Mouse (Mus musculus): Measurements from ENCODE around the gene Zfp738. TPM values are rescaled to one million over a fixed set of nuclear protein-coding genes. Genes with fewer than 3 reads are reported as not detected.
"Not testable (repeated sequence)": the region's sequence is repeated elsewhere in the genome, so short reads cannot be mapped to it uniquely, and the experiment has no call there.

The Zfp738 gene
- 10 to 100 TPM; 24.2 to 26.0 TPM for total RNA-seq (2021)
- long read RNA-seq, experiment 1, full-length matches to known transcripts: 3 of 7 reads
- long read RNA-seq, experiment 1, partial matches to known transcripts: 0 of 7 reads
- long read RNA-seq, experiment 1, other reads (novel, unspliced or antisense): 4 of 7 reads
- long read RNA-seq, experiment 2, partial matches to known transcripts: 0 of 6 reads
- long read RNA-seq, experiment 2, other reads (novel, unspliced or antisense): 2 of 6 reads

DNA sequence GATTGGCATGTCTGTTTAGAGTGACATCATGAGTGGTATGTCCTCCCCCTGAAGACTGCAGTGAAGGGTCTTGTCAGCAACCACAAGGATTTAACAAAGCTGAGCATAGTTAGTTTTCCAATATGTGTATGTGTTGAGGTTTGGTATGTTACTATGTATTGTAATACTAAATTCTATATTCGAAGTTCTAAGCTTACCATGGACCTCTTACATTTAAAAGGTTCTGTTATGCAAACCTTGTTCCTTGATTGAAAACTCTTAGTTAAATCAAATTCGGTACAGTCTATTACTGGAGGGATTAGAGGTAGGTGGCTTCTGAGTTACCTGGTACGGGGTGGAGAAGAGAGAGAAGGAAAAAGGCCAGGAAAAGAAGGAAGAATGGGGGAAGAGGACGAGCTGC is at the start of gene Zfp738:
Zfp738 (minus strand) TSS at position 101 of the 400 bp plus-strand sequence.
- TF ChIP-seq CTCF (IDR thresholded peaks at IDR 0.05): no peak
- Histone ChIP-seq H3K27ac (no peak within 1 kb of the TSS), H3K4me3 (no peak within 1 kb of the TSS)
- DNase-seq (ENCODE audit: extremely low spot score in 1 of 2, low spot score in 2 of 2): no peak
- intact Hi-C loops (cut with DNase I): loop anchor here (10.0 kb wide), 1 partner anchor 232 kb away; the partner anchor contains the start of gene Zfp874a

DNA sequence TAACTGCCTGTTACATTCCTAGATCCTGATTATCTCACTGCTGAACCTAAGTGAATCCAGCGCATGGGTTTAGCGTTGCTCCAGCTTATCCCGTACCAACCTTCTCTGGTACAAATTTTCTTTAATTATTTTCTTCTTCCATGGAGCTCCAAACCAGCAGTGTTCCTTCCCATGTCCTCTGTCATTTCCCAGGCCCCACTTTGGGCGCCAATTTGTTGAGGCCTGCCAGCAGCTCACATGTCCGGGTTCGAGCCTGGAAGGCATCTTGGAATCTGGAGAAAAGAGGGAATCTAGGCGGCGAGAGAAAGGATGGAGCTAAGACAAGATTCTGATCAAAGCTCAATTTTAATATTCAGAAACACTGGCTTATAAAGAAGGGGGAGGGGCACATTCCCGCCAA is 47.5 kb upstream of the Zfp738 start:
- H3K4me3 ChIP-seq; H3K27ac ChIP-seq; intact Hi-C loops (cut with DNase I); DNase-seq (ENCODE audit: extremely low spot score in 1 of 2, low spot score in 2 of 2): not testable (repeated sequence)

DNA sequence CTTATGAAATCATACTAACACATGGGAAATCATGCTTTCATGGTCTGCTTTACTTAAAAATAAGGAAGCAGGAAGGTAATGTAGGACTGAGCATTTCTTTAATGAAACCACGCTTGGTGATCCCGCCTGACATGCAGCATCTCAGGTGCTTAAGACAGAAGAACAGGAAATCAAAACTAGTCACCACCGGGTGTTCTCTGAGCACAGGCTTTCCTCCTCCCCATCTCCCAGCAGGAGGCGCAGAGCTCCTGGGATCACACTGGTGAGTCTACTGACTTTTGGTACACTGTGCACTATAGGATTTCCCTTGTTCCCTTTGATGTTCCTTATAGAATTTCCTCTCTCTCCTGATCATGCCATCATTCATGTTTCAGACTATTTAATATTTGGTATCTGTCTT is 42.6 kb upstream of the Zfp738 start:
- H3K27ac ChIP-seq: peak overlapping the region; percentile 78

DNA sequence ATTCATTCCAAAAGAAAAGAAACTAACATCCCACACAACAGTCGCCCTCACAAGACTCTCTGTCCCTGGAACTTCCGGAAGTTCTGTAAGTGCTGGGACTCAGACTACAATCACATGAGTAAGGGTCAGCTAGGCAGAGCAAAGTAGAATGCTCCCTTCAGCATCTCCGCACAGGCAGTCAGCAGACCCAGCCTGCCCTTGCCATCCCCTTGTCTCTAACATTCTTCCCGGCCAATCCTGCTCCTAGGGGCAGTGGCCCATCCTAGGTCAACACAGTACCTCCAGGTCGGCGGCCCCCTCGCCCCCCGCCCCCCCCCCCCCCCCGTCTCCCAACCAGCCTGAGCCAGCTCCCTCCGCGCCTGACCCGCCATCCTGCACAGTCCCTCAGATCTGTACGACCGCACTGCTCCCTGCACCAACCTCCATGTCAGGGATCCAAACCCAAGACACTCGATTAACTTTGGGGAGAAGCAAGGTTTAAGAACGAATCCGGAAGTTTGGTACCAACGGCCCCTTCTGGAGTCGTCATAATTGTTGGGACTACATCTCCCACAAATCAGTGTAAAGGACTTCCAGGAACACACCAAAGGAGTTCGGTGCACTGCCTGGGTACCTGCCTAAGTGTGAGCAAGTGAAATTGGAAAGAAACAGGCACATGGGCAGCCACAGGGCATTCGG is 41.9 kb upstream of the Zfp738 start, which contains the start of gene Zfp65:
Zfp65 (minus strand) TSS at position 533 of the 678 bp plus-strand sequence.
- no peak for TF ChIP-seq CTCF (IDR thresholded peaks at IDR 0.05)
- peak; percentile 48 to 65 for DNase-seq (ENCODE audit: extremely low spot score in 1 of 2, low spot score in 2 of 2)
- Histone ChIP-seq H3K27ac (peak within 1 kb of the TSS; percentile 78), H3K4me3 (peak within 1 kb of the TSS; percentile 59)
- intact Hi-C loops (cut with DNase I): loop anchor here (1.0 to 10.0 kb wide), 4 partner anchors 27 to 794 kb away; partner anchors contain the start of genes Gm26965, Zfp273, Zfp85 and Zfp87

More for the DNA sequence above, 42.6 kb upstream of the Zfp738 start:
- peak overlapping the region; percentile 59 for H3K4me3 ChIP-seq
- peak; percentile 47 for TF ChIP-seq CTCF (IDR thresholded peaks at IDR 0.05)
- peak in 1 of 2 experiments; percentile 23 for DNase-seq (ENCODE audit: extremely low spot score in 1 of 2, low spot score in 2 of 2)
- intact Hi-C loops (cut with DNase I): loop anchor here (1.0 to 10.0 kb wide), 4 partner anchors 26 to 795 kb away; partner anchors contain the start of genes Gm26965, Zfp273, Zfp85 and Zfp87

DNA sequence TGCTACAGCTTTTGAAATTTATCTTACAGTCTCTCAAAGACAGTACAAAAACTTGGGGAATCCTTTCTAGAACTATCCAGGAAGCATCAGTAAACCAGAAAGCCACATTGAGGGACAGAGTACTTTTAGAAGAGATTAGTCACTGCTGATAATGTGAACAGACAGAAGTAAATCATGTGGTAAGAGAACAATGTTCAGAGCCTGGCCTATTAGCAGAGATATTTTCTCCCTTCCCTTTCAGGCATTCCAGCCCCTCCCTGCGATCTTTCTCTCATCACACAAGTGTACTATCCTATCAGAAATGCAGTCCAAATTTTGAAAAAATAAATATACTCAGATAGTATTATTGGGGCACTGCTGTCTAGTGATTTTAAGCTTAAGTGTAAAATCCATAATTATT is 41.2 kb upstream of the Zfp738 start:
- DNase-seq (ENCODE audit: extremely low spot score in 1 of 2, low spot score in 2 of 2): no peak
- H3K4me3 ChIP-seq: peak overlapping the region; percentile 59
- no peak for TF ChIP-seq CTCF (IDR thresholded peaks at IDR 0.05)
- intact Hi-C loops (cut with DNase I): loop anchor here (10.0 kb wide), 2 partner anchors 87 to 793 kb away; partner anchors contain the start of gene Zfp273
- H3K27ac ChIP-seq: no peak overlapping the region

DNA sequence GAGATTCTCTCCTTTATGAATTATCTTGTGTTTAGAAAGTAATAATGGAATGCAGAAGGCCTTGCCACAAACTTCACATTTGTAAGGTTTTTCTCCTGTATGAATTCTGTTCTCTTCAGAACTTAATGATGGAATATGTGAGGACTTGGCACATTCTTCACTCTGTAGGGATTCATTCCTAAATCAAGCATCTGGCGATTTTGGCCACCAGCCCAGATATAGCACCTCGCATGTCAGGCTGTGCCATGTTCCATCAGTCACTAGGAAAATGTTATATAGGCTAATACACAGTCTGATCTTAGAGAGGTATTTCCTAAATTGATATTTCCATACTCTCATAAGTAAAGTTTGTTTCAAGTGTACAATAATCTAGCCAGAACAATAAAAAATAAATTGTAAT is 38.5 kb upstream of the Zfp738 start:
- not testable (repeated sequence) for H3K4me3 ChIP-seq; H3K27ac ChIP-seq; DNase-seq (ENCODE audit: extremely low spot score in 1 of 2, low spot score in 2 of 2)
- intact Hi-C loops (cut with DNase I): loop anchor here (10.0 kb wide), 2 partner anchors 89 to 791 kb away; partner anchors contain the start of gene Zfp273

DNA sequence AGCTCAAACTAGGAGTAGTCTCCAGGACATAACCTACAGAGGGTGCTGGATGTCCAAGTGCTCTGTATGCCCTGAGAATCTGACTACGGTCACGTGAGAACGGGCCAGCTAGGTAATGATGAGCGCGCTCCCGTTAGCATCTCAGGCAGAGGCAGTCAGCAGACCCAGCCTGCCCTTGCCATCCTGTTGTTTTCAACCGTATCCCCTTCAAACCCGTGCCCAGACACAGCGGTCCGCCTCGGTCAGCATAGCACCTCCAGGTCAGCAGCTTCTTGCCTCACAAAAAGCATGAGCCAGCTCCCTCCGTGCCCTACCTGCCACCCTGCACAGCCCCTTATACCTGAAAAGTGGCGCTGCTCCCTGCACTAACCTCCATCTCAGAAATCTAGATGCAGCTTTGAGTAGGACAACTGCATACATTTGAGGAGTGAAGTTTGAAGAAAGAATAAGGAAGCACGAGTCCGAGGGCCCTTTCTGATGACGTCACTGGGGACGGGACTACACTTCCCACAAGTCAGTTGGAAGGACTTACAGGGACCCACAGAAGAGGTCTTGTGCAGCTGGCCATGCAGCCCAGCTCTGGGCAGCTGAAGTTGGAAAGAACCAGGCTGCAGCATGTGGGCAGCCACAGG is 37.1 kb upstream of the Zfp738 start:
- peak; percentile 89 to 90 for DNase-seq (ENCODE audit: extremely low spot score in 1 of 2, low spot score in 2 of 2)
- intact Hi-C loops (cut with DNase I): loop anchor here (1.0 to 10.0 kb wide), 4 partner anchors 41 to 789 kb away; partner anchors contain the start of genes Zfp273 and Zfp729b
- no peak for TF ChIP-seq CTCF (IDR thresholded peaks at IDR 0.05)
- H3K27ac ChIP-seq: peak overlapping the region; percentile 87
- peak overlapping the region; percentile 85 for H3K4me3 ChIP-seq

DNA sequence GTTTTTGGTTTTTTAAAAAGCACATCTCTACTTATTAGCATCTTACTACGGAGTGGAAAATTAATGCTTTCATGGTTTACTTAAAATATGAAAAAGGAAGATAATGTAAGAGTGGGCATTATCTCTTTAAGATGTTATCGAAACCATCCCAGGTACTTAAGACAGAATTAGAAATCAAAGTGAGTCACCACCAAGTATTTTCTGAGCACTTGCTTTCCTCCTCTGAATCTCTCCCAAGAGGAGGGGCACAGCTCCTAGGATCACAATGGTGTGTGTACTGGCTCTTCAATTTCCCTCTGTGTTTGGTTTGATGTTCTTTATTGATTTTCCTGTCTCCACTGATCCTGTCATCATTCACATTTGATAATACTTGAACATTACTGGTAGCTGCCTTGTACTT is 3.0 kb downstream of the Zfp738 start:
- peak overlapping the region; percentile 70 for H3K4me3 ChIP-seq
- H3K27ac ChIP-seq: peak overlapping the region; percentile 73
- DNase-seq (ENCODE audit: extremely low spot score in 1 of 2, low spot score in 2 of 2): not testable (repeated sequence)
- intact Hi-C loops (cut with DNase I): loop anchor here (1.0 to 10.0 kb wide), 5 partner anchors 40 to 229 kb away; partner anchors contain the start of genes Gm49345, Zfp729a, Zfp729b and Zfp874a

DNA sequence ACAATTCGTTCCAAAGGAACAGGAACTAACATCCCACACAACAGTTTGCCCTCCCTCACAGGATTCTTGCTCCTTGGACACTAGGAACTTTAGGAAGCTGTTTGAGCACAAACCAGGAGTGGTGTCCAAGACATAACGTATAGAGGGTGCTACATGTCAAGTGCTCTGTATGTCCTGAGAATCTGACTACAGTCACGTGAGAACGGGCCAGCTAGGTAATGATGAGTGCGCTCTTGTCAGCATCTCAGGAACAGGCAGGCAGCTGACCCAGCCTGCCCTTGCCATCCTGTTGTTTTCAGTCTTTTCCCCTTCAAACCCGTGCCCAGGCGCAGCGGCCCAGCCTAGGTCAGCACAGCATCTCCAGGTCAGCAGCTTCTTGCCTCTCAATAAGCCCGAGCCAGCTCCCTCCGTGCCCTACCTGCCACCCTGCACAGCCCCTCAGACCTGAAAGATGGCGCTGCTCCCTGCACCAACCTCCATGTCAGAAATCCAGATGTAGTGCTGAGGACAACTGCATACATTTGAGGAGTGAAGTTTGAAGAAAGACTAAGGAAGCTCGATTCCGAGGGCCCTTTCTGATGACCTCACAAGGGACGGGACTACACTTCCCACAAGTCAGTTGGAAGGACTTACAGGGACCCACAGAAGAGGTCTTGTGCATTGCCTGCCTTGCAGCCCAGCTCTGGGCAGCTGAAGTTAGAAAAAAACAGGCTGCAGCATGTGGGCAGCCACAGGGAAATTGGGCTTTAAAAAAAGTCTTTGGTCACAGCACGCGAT is 3.7 kb downstream of the Zfp738 start:
- Histone ChIP-seq H3K4me3 (peak overlapping the region; percentile 70), H3K27ac (peak overlapping the region; percentile 73)
- DNase-seq (ENCODE audit: extremely low spot score in 1 of 2, low spot score in 2 of 2): peak; percentile 84
- intact Hi-C loops (cut with DNase I): loop anchor here (1.0 to 10.0 kb wide), 5 partner anchors 41 to 228 kb away; partner anchors contain the start of genes Gm49345, Zfp729a, Zfp729b and Zfp874a

DNA sequence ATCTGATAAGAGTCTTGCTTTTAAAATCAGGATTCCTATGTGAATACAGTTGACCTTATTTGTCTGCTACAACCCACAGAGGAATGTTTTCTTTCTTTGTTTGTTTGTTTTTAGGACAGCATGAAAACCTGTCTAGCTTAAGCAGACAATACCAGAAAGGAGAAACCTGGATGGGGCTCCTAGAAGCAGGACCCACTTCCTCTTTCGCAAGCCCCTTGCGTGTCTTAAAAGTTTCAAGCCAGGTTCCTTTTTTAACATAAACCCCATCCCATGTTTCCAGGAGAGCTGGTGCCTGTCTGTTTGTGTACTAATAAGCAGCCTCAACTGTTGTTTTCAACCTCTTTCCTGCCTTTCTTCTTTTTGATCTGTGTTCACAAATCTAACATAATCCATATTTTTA is 12.0 kb downstream of the Zfp738 start:
- H3K4me3 ChIP-seq: no peak overlapping the region
- no peak for TF ChIP-seq CTCF (IDR thresholded peaks at IDR 0.05)
- intact Hi-C loops (cut with DNase I): loop anchor here (2.0 kb wide), 1 partner anchor 48 kb away; no protein-coding TSS in a partner anchor
- H3K27ac ChIP-seq: no peak overlapping the region
- no peak for DNase-seq (ENCODE audit: extremely low spot score in 1 of 2, low spot score in 2 of 2)

DNA sequence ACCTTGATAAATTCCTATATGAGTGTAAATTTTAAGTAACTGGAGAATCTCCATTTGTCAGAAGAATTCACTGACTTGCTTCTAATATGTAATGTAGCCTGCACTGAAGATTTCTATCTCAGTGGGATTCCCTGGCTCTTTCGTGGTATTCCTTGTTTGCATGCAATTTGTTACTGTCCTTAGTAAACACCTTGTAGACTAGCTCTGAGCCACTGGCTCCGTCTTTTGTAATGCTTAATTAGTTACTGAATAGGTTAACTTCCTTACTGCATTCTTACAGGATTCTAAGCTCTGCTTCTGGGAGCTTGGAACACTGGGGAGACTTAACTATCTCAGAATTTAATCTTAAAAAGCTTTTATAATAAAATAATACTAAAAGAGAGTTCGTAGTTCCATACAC is 34.4 kb downstream of the Zfp738 start:
- TF ChIP-seq CTCF (IDR thresholded peaks at IDR 0.05): no peak
- no peak overlapping the region for H3K27ac ChIP-seq
- H3K4me3 ChIP-seq: no peak overlapping the region
- intact Hi-C loops (cut with DNase I): no loop called here
- DNase-seq (ENCODE audit: extremely low spot score in 1 of 2, low spot score in 2 of 2): no peak
